Mouse (Mus musculus) telencephalon, adult 2 months (tissue): ENCODE measurements at regions not wholly inside any gene's neighbourhood (a gene's known extent, or its start where the extent isn't known, plus 50 kb on each side); places are given as distances from the start of the nearest gene placed in this dataset.
"Not testable (repeated sequence)": the region's sequence is repeated elsewhere in the genome, so short reads cannot be mapped to it uniquely, and the experiment has no call there.

Experiments
- DNase-seq: peaks from one replicate; pipeline ENCODE4 v3.0.0-alpha.2; 2011; ENCODE audit warnings: low read depth, low spot score

- DNase-seq: no peak
Measured at GRCm38 (mm10) chr6:5663433-5664175, 61.8 kb upstream of the Dync1i1 start.

- DNase-seq: peak; percentile 60
Measured at GRCm38 (mm10) chr6:5645150-5645732, 80.2 kb upstream of the Dync1i1 start.

GRCm38 (mm10) chr6:5634222-5634621, 91.2 kb upstream of the Dync1i1 start:
- DNase-seq: no peak

GRCm38 (mm10) chr6:5633036-5633708, 92.3 kb upstream of the Dync1i1 start:
- no peak for DNase-seq

- no peak for DNase-seq
Measured at GRCm38 (mm10) chr6:5624085-5624484, 101.4 kb upstream of the Dync1i1 start.

- DNase-seq: no peak
Measured at GRCm38 (mm10) chr6:5621582-5621981, 103.9 kb upstream of the Dync1i1 start.

GRCm38 (mm10) chr6:5594011-5594410, 97.9 kb upstream of the Pdk4 start:
- DNase-seq: no peak

- peak; percentile 62 for DNase-seq
Measured at GRCm38 (mm10) chr6:5589635-5590034, 93.5 kb upstream of the Pdk4 start.

GRCm38 (mm10) chr6:5582923-5583525, 86.9 kb upstream of the Pdk4 start:
- no peak for DNase-seq

GRCm38 (mm10) chr6:5576891-5577290, 80.8 kb upstream of the Pdk4 start:
- DNase-seq: not testable (repeated sequence)

- no peak for DNase-seq
Measured at GRCm38 (mm10) chr6:5566582-5566981, 70.5 kb upstream of the Pdk4 start.

GRCm38 (mm10) chr6:5565049-5565448, 68.9 kb upstream of the Pdk4 start:
- DNase-seq: no peak

- DNase-seq: no peak
Measured at GRCm38 (mm10) chr6:5553703-5554394, 57.7 kb upstream of the Pdk4 start.

GRCm38 (mm10) chr6:5550067-5550466, 54.0 kb upstream of the Pdk4 start:
- no peak for DNase-seq
